Comparison of ENCODE assay signal across 17 mouse cellular contexts in genomic region chr11:107651391-107651790, GRCm38 (mm10).
A peak's percentile ranks its signal among the peaks of the same experiment; 100 is the strongest.
DNase-seq lines count a peak whose midpoint lies in the region; ATAC-seq and TF ChIP-seq lines count a peak whose summit lies in the region.
"Had no signal": no experiment of that assay in that cellular context is flagged by ENCODE, and none has a peak within 500 bp of the region (broad histone marks: within the 10 kb centered on the region; RNA-seq: fewer than 3 reads in every experiment).

No protein-coding gene starts in this region.

- DNase-seq in forebrain, embryonic 14.5 days (ENCODE audit: low spot score) = peak; percentile 46
- no peak for DNase-seq in kidney, postnatal 14 days
- no peak for DNase-seq in lung, postnatal 0 days (ENCODE audit: low spot score)
- no peak for DNase-seq in lung, adult 2 months
- no peak for DNase-seq in gastrocnemius, postnatal 36 days
- DNase-seq: adrenal gland, adult 8-10 months; cerebellum, adult 11-12 months; cerebellum, postnatal 25 days; kidney, postnatal 10 days; liver; lung, postnatal 36 days; thymus, adult 18-20 months had no signal

- H3K4me3 ChIP-seq in forebrain, embryonic 14.5 days (ENCODE audit: low read depth, low read length) = no peak overlapping the region
- H3K4me3 ChIP-seq in forebrain, embryonic 16.5 days (replicated peaks; ENCODE audit: low read length) = no peak overlapping the region
- no peak overlapping the region for H3K4me3 ChIP-seq in kidney, embryonic 16.5 days (ENCODE audit: low read length)
- no peak overlapping the region for H3K4me3 ChIP-seq in lung, postnatal 0 days (ENCODE audit: low read depth, low read length)
- H3K4me3 ChIP-seq in lung, adult 2 months (replicated peaks; ENCODE audit: extremely low read depth, low read depth, low read length) = no peak overlapping the region
- no peak overlapping the region for H3K4me3 ChIP-seq in myocyte
- H3K4me3 ChIP-seq: heart, embryonic 12.5 days had no signal

- no peak for TF ChIP-seq EP300 in lung, postnatal 0 days (IDR thresholded peaks at IDR 0.05)

- peaks cover 7% of the 10 kb centered on the region; the same call in 1 of the 2 replicates for H3K4me1 ChIP-seq in forebrain, embryonic 14.5 days (ENCODE audit: control insufficient read depth, insufficient read depth, low read length)
- H3K4me1 ChIP-seq in forebrain, embryonic 16.5 days (replicated peaks; ENCODE audit: control insufficient read depth, insufficient read depth, low read length) = peaks cover 18% of the 10 kb centered on the region
- H3K4me1 ChIP-seq in kidney, embryonic 16.5 days (ENCODE audit: insufficient read depth, low read length) = peaks cover 18% of the 10 kb centered on the region
- H3K4me1 ChIP-seq in lung, postnatal 0 days (ENCODE audit: insufficient read depth, low read depth, low read length) = peaks cover 4% of the 10 kb centered on the region; the same call in 1 of the 2 replicates
- H3K4me1 ChIP-seq in lung, adult 2 months (ENCODE audit: control insufficient read depth, insufficient read depth, low read length) = peaks cover 12% of the 10 kb centered on the region

- H3K4me2 ChIP-seq in forebrain, embryonic 14.5 days (ENCODE audit: low read length) = no peak overlapping the region
- H3K4me2 ChIP-seq in forebrain, embryonic 16.5 days (ENCODE audit: low read length) = no peak overlapping the region
- no peak overlapping the region for H3K4me2 ChIP-seq in kidney, embryonic 16.5 days (replicated peaks; ENCODE audit: low read depth, low read length)
- no peak overlapping the region for H3K4me2 ChIP-seq in lung, postnatal 0 days (replicated peaks; ENCODE audit: low read depth, low read length)
- H3K4me2 ChIP-seq in myocyte (ENCODE audit: low read depth) = peak overlapping the region; percentile 40
- H3K4me2 ChIP-seq: heart, embryonic 12.5 days had no signal

- TF ChIP-seq CTCF in lung, postnatal 0 days (IDR thresholded peaks at IDR 0.05) = no peak
- no peak for TF ChIP-seq CTCF in lung, adult 2 months (IDR thresholded peaks at IDR 0.05; ENCODE audit: insufficient read depth, low read length)

- H3K9ac ChIP-seq in forebrain, embryonic 14.5 days (ENCODE audit: low read length) = no peak overlapping the region
- no peak overlapping the region for H3K9ac ChIP-seq in forebrain, embryonic 16.5 days (replicated peaks; ENCODE audit: low read depth, low read length)
- no peak overlapping the region for H3K9ac ChIP-seq in kidney, embryonic 16.5 days (replicated peaks; ENCODE audit: low read length)
- no peak overlapping the region for H3K9ac ChIP-seq in lung, postnatal 0 days (replicated peaks; ENCODE audit: low read depth)
- H3K9ac ChIP-seq: heart, embryonic 12.5 days had no signal

- WGBS in forebrain, embryonic 14.5 days = 60% methylated on average over 7 of the region's 7 CpGs
- 49% methylated on average over 7 of the region's 7 CpGs for WGBS in forebrain, embryonic 16.5 days
- WGBS in kidney, embryonic 16.5 days = 62% methylated on average over 7 of the region's 7 CpGs
- 45% methylated on average over 7 of the region's 7 CpGs for WGBS in lung, postnatal 0 days
- WGBS in lung, adult 2 months = 56% methylated on average over 7 of the region's 7 CpGs

- no peak for ATAC-seq in forebrain, embryonic 14.5 days
- no peak for ATAC-seq in forebrain, embryonic 16.5 days
- peak; percentile 42; the same call in 1 of the 2 replicates for ATAC-seq in kidney, embryonic 16.5 days (ENCODE audit: low FRiP score, low TSS enrichment)
- no peak for ATAC-seq in lung, postnatal 0 days

- H3ac ChIP-seq in myocyte (ENCODE audit: control insufficient read depth, insufficient read length) = no peak overlapping the region

- no peak for TF ChIP-seq POLR2A in lung, adult 2 months (IDR thresholded peaks at IDR 0.05; ENCODE audit: borderline replicate concordance, extremely low read depth, low read depth, low read length)
- no peak for TF ChIP-seq POLR2A in myocyte (IDR thresholded peaks at IDR 0.05; ENCODE audit: insufficient read length, low read depth)

- H3K79me2 ChIP-seq in myocyte (ENCODE audit: control insufficient read depth, insufficient read depth) = no peaks in the 10 kb centered on the region

- H3K27me3 ChIP-seq in forebrain, embryonic 14.5 days (replicated peaks; ENCODE audit: control insufficient read depth, insufficient read depth, low read length) = no peaks in the 10 kb centered on the region
- no peaks in the 10 kb centered on the region for H3K27me3 ChIP-seq in forebrain, embryonic 16.5 days (replicated peaks; ENCODE audit: control insufficient read depth, insufficient read depth, low read length)
- no peaks in the 10 kb centered on the region for H3K27me3 ChIP-seq in kidney, embryonic 16.5 days (ENCODE audit: insufficient read depth, low read length)
- H3K27me3 ChIP-seq in lung, postnatal 0 days (replicated peaks; ENCODE audit: insufficient read depth, low read length) = no peaks in the 10 kb centered on the region
- H3K27me3 ChIP-seq in myocyte (ENCODE audit: control insufficient read depth, insufficient read depth, insufficient read length) = no peaks in the 10 kb centered on the region
- H3K27me3 ChIP-seq: CH12.LX; heart, embryonic 12.5 days had no signal

- H3K36me3 ChIP-seq in forebrain, embryonic 14.5 days (ENCODE audit: control insufficient read depth, insufficient read depth, low read length) = peaks cover 41% of the 10 kb centered on the region
- H3K36me3 ChIP-seq in forebrain, embryonic 16.5 days (ENCODE audit: control insufficient read depth, insufficient read depth) = peaks cover 15% of the 10 kb centered on the region
- H3K36me3 ChIP-seq in kidney, embryonic 16.5 days (ENCODE audit: insufficient read depth, low read length) = peaks cover 41% of the 10 kb centered on the region
- H3K36me3 ChIP-seq in lung, postnatal 0 days (ENCODE audit: insufficient read depth, low read length) = peaks cover 12% of the 10 kb centered on the region; the same call in 1 of the 2 replicates
- peaks cover 4% of the 10 kb centered on the region for H3K36me3 ChIP-seq in myocyte (ENCODE audit: control insufficient read depth, insufficient read depth)

- intact Hi-C loops in gastrocnemius, postnatal 36 days (cut with DNase I) = no loop called here

- H3K27ac ChIP-seq in forebrain, embryonic 14.5 days (ENCODE audit: low read depth, low read length) = no peak overlapping the region
- no peak overlapping the region for H3K27ac ChIP-seq in forebrain, embryonic 16.5 days (ENCODE audit: low read length)
- H3K27ac ChIP-seq in kidney, embryonic 16.5 days (ENCODE audit: low read length) = peak overlapping the region; percentile 4; the same call in 1 of the 2 replicates
- peak overlapping the region; percentile 54; the same call in 1 of the 2 replicates for H3K27ac ChIP-seq in lung, postnatal 0 days (ENCODE audit: low read length)

- no peaks in the 10 kb centered on the region for H3K9me3 ChIP-seq in forebrain, embryonic 14.5 days (replicated peaks; ENCODE audit: control insufficient read depth, low read length)
- H3K9me3 ChIP-seq in forebrain, embryonic 16.5 days (ENCODE audit: control insufficient read depth, low read length) = no peaks in the 10 kb centered on the region
- no peaks in the 10 kb centered on the region for H3K9me3 ChIP-seq in kidney, embryonic 16.5 days (ENCODE audit: low read length)
- H3K9me3 ChIP-seq in lung, postnatal 0 days (ENCODE audit: low read length) = no peaks in the 10 kb centered on the region
- H3K9me3 ChIP-seq: heart, embryonic 12.5 days had no signal

TF ChIP-seq in myocyte, 11 proteins besides CTCF, POLR2A, EP300 and RAD21:
- peak; percentile 37; the same call in 1 of the 2 replicates for TF ChIP-seq CEBPB (IDR thresholded peaks at IDR 0.05; ENCODE audit: insufficient read depth, poor library complexity, severe bottlenecking)
- TF ChIP-seq E2F4 (IDR thresholded peaks at IDR 0.05; ENCODE audit: insufficient read depth) = no peak
- TF ChIP-seq MYOG (IDR thresholded peaks at IDR 0.05; ENCODE audit: control insufficient read depth in 1 of 3, insufficient read depth in 1 of 3, insufficient read length in 2 of 3, low read depth in 2 of 3) = no peak
- no peak for TF ChIP-seq TCF3 (IDR thresholded peaks at IDR 0.05; ENCODE audit: insufficient read length, low read depth)
- no peak for TF ChIP-seq USF1 (IDR thresholded peaks at IDR 0.05; ENCODE audit: low read depth)
- no peak for TF ChIP-seq POLR2AphosphoS2 (IDR thresholded peaks at IDR 0.05; ENCODE audit: insufficient read length, low read depth)
- no peak for TF ChIP-seq MAX (IDR thresholded peaks at IDR 0.05; ENCODE audit: low read depth)

Comparison
In these comparisons a context has a peak if more than half of its experiments do, and no peak if none do; other contexts are left out.
1. H3K27ac ChIP-seq: peak in kidney, embryonic 16.5 days (single experiment) and lung, postnatal 0 days (single experiment); none in forebrain, embryonic 14.5 days (single experiment) and forebrain, embryonic 16.5 days (single experiment).